Mouse (Mus musculus): ENCODE results near the gene D930020B18Rik. TPM values are rescaled to one million over a fixed set of nuclear protein-coding genes. Genes with fewer than 3 reads are reported as not detected.
A peak's percentile ranks its signal among the peaks of the same experiment; 100 is the strongest.

D930020B18Rik gene
- total RNA-seq, 4 experiments from 2014 or later = not detected

DNA sequence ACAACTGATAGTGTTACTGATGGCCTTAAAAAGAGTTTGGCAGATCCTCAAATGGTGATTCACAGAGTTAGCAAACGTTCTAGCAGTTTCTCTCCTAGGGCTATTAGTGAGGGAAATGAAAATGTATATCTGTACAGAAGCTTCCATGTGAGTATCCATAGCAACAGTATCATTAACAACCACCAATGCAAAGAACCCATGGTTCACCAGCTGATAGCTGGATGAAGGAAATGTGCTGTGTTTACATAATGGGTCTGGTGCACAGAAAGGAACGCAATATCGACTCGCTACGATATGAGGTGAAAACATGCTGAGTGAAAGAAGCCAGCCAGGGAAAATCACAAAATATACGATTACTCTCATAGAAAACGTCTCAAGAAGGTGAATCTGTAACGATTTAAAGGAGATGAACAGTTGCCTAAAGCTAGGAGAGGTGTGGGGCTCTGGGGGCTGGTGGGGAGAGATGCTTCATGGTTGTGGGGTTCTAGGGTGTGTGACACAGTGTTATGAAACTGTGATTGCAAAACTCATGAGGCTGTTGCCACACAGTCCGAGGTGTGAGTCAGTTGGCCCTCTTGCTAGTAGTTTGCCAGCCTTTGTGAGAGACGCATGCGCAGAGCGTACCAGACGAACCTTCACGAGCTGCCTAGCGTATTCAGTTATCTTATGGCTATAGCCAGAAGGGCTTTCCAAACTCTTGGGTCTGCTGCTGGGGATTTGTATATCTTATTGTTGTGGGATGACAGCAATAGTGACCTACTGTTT lies 64.2 kb downstream of the D930020B18Rik start:
- DNase-seq = peak; percentile 62

DNA sequence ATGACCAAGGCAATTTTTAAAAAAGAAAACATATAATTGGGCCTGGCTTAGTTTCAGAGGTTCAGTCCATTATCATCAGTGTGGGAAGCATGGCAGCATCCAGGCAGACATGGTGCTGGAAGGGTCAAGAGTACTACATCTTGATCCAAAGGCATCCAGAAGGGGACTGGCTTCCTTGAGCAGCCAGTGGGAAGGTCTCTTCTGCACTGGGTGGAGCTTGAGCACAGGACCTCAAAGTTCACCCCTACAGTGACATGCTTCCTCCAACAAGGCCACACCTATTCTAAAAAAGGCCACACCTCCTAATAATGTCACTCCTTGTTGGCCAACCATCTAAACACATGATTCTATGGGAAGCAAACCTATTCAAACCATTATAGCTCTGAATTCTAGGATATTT lies 75.5 kb downstream of the D930020B18Rik start:
- no peak for DNase-seq

DNA sequence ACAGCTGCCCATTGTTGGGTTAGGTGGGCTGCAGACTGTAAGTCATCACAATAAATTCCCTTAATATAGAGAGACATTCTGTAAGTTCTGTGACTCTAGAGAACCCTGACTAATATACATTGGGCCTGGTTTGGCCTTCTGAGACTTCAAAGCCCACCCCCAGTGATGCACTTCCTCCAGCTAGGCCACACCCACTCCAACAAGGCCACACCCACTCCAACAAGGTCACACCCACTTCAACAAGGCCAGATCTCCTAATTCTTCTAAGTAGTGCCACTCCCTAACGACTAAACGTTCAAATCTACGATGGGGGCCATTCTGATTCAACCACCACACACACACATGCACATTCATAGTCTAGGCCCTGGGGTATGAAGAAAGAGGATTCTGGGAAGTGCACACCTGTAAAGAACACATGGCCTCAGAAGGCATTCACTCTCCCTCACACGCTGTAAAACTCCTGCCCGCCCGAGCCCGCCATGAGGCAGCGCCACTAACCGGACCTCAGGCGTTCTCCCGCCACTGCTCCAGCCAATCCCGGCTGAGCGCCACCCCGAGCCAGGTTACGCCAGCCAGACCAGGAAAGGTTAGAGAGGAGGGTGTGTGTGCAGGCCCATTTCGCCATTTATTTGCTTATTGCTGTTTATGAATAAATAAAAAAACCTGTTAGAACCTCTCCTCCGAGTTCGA lies 77.7 kb downstream of the D930020B18Rik start:
- no peak for DNase-seq

DNA sequence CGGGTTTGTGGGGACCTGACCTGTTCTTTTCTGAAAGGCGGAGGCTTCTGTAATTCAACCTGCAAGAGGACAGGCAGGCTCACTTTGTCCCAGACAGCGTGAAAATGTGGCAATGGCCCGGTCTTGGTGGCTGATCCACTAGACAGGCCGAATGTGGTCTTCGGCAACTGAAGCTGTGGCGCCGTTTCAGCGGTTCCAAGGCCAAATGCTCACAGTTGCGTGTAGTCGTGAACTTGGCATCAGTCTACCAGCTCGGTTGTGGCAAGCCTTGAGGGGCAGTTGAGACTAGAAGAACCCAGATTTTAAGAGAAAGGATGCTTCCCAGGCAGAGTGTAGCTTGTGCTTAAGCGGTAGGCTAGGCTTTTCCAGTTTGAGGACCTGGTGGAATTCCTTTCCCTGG lies 79.3 kb downstream of the D930020B18Rik start:
- no peak for DNase-seq

DNA sequence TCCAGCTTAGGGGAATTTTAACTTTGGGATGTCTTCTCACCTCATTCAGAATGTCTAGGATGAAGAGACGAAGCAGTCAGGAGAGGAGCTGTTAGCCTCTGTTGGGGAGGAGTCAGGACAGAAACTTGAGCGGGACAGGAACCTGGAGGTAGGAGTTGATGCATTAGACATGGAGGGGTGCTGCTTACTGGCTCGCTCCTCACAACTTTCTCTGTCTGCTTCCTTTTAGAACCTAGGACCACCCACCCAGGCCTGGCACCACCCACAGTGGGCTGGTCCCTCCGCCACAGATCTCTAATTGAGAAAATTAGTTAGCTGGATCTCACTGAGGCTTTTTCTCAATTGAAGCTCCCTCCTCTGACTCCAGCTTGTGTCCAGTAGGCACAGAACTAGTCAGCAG lies 85.1 kb downstream of the D930020B18Rik start:
- no peak for DNase-seq

DNA sequence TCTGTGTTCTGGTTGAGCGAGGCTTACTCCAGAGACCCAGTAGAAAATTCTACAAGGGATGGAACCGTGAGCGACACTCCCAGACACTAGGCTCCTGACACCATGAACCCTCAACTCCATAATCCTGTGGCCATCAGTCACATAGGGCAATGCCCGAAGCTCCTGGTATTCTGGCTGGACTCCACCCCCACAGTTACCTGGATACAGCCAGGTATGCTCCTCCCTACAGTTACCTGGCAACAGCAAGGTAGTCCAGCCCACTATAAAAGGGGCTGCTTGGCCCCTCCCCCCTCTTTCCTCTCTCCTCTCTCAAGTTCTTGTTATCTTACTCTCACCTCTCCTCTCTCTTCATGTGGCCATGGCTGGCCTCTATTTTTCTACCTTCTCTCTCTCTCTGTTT lies 85.8 kb downstream of the D930020B18Rik start:
- DNase-seq = no peak

DNA sequence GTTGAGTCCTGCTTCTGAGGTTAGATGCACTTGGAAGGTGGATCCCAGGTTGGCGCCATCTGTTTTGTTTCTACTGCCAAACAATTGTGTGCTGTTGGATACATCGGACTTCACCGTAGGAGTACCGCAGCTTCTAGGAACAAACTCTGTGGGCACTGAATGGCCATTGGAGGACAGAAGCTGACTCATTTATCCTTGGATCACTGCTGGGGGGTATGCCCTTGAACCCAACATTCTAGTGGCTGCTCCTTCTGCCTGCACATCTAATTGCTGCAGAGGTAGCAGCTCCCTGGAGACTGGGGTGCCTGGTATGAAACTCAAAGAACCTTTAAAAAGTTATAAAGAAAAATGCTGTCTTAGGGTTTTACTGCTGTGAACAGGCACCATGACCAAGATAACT lies 86.8 kb downstream of the D930020B18Rik start:
- DNase-seq = peak; percentile 40

DNA sequence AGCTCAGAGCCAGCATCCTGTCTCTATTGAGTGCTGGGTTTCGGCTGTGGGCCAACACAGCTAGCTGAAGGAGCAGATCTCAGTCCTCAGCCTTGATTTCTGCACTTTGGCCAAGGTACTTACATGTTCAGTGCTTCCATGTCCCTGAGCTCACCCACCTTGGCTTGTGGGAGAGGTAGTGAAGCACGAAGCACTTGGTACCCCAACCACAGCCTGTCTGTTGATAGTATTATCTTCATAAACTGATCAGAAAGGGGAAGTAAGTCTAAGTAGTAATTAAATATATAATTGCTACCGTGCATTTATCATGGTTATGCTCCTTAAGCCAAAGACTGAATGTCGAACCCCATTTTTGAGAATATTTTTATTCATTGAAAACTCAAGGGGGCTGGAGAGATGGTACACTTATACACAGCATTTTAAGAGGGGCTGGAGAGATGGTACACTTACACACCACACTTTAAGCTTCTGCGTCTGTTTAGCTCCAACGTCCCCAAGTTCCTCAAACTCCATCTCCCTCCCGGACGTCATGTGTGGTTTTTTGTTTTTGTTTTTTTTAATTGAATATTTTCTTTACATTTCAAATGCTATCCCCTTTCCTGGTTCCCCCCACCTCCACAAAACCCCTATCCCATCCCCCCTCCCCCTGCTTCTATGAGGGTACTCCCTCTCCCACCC lies 89.8 kb downstream of the D930020B18Rik start:
- DNase-seq = no peak

DNA sequence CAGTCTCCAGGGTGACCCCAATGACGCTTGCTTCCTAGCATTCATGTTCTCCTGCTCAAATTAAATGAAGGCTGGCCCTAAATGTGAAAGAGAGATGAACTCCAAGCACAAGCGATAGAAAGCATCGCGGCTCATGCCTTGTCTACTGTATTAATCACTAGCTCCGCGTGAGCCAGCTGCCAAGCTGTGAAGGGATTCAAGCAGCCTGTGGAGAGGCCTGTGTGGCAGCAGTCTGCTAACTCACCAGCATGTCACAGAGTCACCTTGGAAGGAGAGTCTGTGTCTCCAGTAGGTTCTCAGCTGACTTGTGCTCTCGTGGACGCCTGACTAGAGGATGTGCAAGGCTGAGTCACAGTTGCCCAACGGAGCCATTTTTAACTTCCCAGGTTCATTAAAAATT lies 91.2 kb downstream of the D930020B18Rik start:
- DNase-seq = no peak

DNA sequence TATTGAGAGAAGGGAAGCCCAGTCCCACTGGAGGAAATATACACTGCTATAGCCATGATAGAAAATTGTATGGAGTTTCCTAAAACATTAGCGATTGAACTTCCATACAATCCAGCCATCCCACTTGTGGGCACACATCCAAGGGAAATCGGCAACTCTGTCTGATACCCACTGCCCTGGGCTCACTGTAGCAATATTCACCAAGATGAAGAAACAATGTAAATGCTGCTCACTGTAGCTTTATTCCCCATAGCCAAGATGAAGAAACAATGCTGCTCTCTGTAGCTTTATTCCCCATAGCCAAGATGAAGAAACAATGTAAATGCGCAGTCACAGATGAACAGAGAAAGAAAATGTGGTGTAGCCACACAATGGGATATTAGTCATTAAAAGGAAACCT lies 95.9 kb downstream of the D930020B18Rik start:
- no peak for DNase-seq

DNA sequence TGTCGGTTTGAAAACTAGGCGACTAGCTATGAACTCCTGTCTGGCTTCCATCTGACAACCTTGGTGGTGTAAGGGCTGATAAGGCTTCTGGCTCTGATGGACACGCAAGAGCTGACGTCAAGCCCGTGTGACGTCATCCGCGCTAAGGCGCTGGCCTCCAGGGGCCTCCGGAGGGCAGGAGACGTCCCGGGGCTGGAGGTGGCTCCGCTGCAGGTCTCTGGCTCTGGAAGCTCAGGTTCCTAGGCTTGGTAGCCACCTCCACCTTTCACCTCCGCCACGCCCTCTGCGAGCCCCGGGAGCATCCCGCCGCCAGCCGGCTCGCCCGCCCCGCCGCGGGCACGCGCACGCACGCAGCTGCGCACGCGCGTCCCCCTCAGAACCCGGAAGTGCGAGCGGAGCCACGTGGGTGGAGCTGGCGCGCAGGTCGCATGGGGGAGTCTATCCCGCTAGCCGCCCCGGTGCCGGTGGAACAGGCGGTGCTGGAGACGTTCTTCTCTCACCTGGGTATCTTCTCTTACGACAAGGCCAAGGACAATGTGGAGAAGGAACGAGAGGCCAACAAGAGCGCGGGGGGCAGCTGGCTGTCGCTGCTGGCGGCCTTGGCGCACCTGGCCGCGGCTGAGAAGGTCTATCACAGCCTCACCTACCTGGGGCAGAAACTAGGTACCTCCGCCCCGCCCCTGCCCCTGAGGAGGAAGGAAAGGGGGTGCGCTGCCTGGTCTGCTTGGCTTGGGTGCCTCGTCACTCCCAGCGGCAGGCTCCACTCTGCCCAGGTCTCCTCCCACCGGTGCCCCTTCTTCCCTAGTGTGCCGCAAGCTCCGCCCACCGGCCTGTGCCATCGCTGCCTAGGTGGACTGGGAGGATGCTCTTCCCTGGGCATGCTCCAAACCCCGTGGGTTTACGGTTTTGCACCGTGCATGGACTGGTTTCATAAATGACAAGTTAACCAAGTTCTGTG lies 98.4 kb downstream of the D930020B18Rik start, which contains the start of gene BC048403:
Gene BC048403 (plus strand): TSS at position 390 of the 958 bp plus-strand sequence.
- DNase-seq = peak; percentile 80

DNA sequence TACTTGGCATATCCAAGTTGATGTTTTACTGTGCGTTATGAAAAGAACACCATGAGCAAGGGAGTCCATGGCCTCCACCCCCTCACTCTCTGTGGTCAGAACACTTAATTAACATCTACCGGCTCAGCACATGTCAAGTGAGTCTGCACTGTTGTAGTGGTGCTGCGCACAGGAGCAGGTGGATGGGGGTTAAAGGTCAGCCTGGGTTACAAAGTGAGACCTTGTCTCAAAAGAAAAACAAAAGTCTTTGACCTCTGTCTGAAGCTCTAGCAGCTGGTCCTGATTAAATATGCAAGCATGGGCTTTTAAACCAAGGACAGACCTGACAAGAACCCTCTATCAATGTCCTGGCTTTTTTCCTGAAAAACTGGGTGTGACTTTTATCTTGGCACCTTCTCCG lies 100.9 kb downstream of the D930020B18Rik start:
- no peak for DNase-seq

Small RNA genes within 50 kb of the gene (microRNA-seq; reads per million reads assigned to microRNA genes)
- gene Gm24330 = 0 reads per million in 2 experiments

Other genes with a start within 250 kb of the D930020B18Rik start
- 10 to 100 TPM; 36.3 to 54.6 (median 44.0) TPM for gene Rassf3, start 165.2 kb upstream of the D930020B18Rik start, total RNA-seq (2022)
- 10 to 100 TPM; 39.5 to 57.7 (median 47.9) TPM for gene Tbk1, start 54.8 kb upstream of the D930020B18Rik start, total RNA-seq (2022)
- gene Xpot, start 15.3 kb upstream of the D930020B18Rik start, total RNA-seq (2022) = 10 to 100 TPM; 57.5 to 79.4 (median 65.6) TPM
- gene BC048403, start 98.3 kb downstream of the D930020B18Rik start, total RNA-seq (2022) = 10 to 100 TPM in 2 of 4 experiments, 1 to 10 TPM in 2; 7.3 to 13.3 (median 10.3) TPM

Measured in adrenal gland, adult 8-10 months (tissue).